Mouse (Mus musculus) retina, postnatal 1 day (tissue): ENCODE measurements around the gene Il33.

Experiments used
- DNase-seq: peaks from one replicate; pipeline ENCODE4 v3.0.0-alpha.2; 2012

The Il33 gene

GRCm38 (mm10) chr19:30000406-30001365, 75.8 kb downstream of the Il33 start:
- DNase-seq: peak; percentile 46

GRCm38 (mm10) chr19:30001550-30001949, 76.6 kb downstream of the Il33 start:
- no peak for DNase-seq

GRCm38 (mm10) chr19:30003621-30004020, 78.7 kb downstream of the Il33 start, which contains the start of gene Trpd52l3:
Gene Trpd52l3, plus strand, starts transcription at chr19:30003790.
- no peak for DNase-seq

GRCm38 (mm10) chr19:30006371-30006770, 81.5 kb downstream of the Il33 start:
- no peak for DNase-seq
